Mouse (Mus musculus): ENCODE results near the gene U2af1l4. TPM values are rescaled to one million over a fixed set of nuclear protein-coding genes. Genes with fewer than 3 reads are reported as not detected.

U2af1l4 gene
- polyA plus RNA-seq, 1 experiment, result 73.9 TPM

- no peak overlapping the region for H3K27ac ChIP-seq (ENCODE audit: insufficient read depth, low read length)
- no peaks in the 10 kb centered on the region for H3K4me1 ChIP-seq (ENCODE audit: control insufficient read depth, insufficient read depth, low read length)
- no peak for TF ChIP-seq CTCF (IDR thresholded peaks at IDR 0.05; ENCODE audit: low read depth, low read length)
- H3K9me3 ChIP-seq (replicated peaks; ENCODE audit: control insufficient read depth, insufficient read depth, low read length, poor library complexity, severe bottlenecking), result no peaks in the 10 kb centered on the region
- peaks cover 69% of the 10 kb centered on the region for H3K36me3 ChIP-seq (ENCODE audit: control insufficient read depth, insufficient read depth, low read length, poor library complexity, severe bottlenecking)
- H3K4me3 ChIP-seq (ENCODE audit: low read depth, low read length), result no peak overlapping the region
- no peaks in the 10 kb centered on the region for H3K27me3 ChIP-seq (ENCODE audit: control insufficient read depth, insufficient read depth, low read length, poor library complexity, severe bottlenecking)
- no peak overlapping the region for H3K9ac ChIP-seq (ENCODE audit: low read depth, poor library complexity, severe bottlenecking)
Measured at GRCm38 (mm10) chr7:30572389-30572788, 9.3 kb downstream of the U2af1l4 start.

DNA sequence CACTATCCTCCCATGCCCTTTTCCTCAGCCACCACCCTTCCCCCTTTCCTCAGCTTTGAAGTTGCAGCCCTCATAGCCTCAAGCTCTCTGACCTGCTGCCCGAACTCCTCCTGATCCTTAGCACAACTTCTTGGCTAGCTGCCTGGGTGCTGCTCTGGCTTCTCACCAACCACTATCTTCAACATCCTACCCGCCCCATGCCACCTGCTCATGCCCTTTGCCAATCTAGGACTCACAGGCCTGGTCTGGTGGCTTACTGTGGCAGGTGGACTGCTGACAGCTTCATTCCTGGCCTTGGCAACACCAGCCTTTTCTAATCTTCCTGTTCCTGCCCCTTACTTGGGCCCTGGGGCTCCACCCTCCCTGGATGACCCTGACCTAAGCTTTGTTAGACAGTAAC is 9.9 kb downstream of the U2af1l4 start:
- Histone ChIP-seq H3K4me3 (ENCODE audit: low read depth, low read length) (no peak overlapping the region), H3K27ac (ENCODE audit: insufficient read depth, low read length) (no peak overlapping the region), H3K4me1 (ENCODE audit: control insufficient read depth, insufficient read depth, low read length) (no peaks in the 10 kb centered on the region), H3K27me3 (ENCODE audit: control insufficient read depth, insufficient read depth, low read length, poor library complexity, severe bottlenecking) (no peaks in the 10 kb centered on the region), H3K36me3 (ENCODE audit: control insufficient read depth, insufficient read depth, low read length, poor library complexity, severe bottlenecking) (peaks cover 74% of the 10 kb centered on the region), H3K9me3 (replicated peaks; ENCODE audit: control insufficient read depth, insufficient read depth, low read length, poor library complexity, severe bottlenecking) (no peaks in the 10 kb centered on the region), H3K9ac (ENCODE audit: low read depth, poor library complexity, severe bottlenecking) (no peak overlapping the region)
- TF ChIP-seq POLR2A (IDR thresholded peaks at IDR 0.05; ENCODE audit: insufficient read depth, low read length) (no peak), CTCF (IDR thresholded peaks at IDR 0.05; ENCODE audit: low read depth, low read length) (no peak), EP300 (IDR thresholded peaks at IDR 0.05; ENCODE audit: insufficient read depth, low read depth, low read length) (no peak)

- H3K9me3 ChIP-seq (replicated peaks; ENCODE audit: control insufficient read depth, insufficient read depth, low read length, poor library complexity, severe bottlenecking), result no peaks in the 10 kb centered on the region
- H3K27ac ChIP-seq (ENCODE audit: insufficient read depth, low read length), result no peak overlapping the region
- H3K27me3 ChIP-seq (ENCODE audit: control insufficient read depth, insufficient read depth, low read length, poor library complexity, severe bottlenecking), result no peaks in the 10 kb centered on the region
- H3K36me3 ChIP-seq (ENCODE audit: control insufficient read depth, insufficient read depth, low read length, poor library complexity, severe bottlenecking), result peaks cover 82% of the 10 kb centered on the region
- H3K9ac ChIP-seq (ENCODE audit: low read depth, poor library complexity, severe bottlenecking), result no peak overlapping the region
- H3K4me1 ChIP-seq (ENCODE audit: control insufficient read depth, insufficient read depth, low read length), result no peaks in the 10 kb centered on the region
- H3K4me3 ChIP-seq (ENCODE audit: low read depth, low read length), result no peak overlapping the region
- no peak for TF ChIP-seq EP300 (IDR thresholded peaks at IDR 0.05; ENCODE audit: insufficient read depth, low read depth, low read length)
- TF ChIP-seq POLR2A (IDR thresholded peaks at IDR 0.05; ENCODE audit: insufficient read depth, low read length), result no peak
- no peak for TF ChIP-seq CTCF (IDR thresholded peaks at IDR 0.05; ENCODE audit: low read depth, low read length)
Measured at GRCm38 (mm10) chr7:30579950-30580349, 16.8 kb downstream of the U2af1l4 start.

- H3K36me3 ChIP-seq (ENCODE audit: control insufficient read depth, insufficient read depth, low read length, poor library complexity, severe bottlenecking), result peaks cover 82% of the 10 kb centered on the region
- no peaks in the 10 kb centered on the region for H3K4me1 ChIP-seq (ENCODE audit: control insufficient read depth, insufficient read depth, low read length)
- H3K9ac ChIP-seq (ENCODE audit: low read depth, poor library complexity, severe bottlenecking), result no peak overlapping the region
- no peak for TF ChIP-seq POLR2A (IDR thresholded peaks at IDR 0.05; ENCODE audit: insufficient read depth, low read length)
- no peak for TF ChIP-seq EP300 (IDR thresholded peaks at IDR 0.05; ENCODE audit: insufficient read depth, low read depth, low read length)
- TF ChIP-seq CTCF (IDR thresholded peaks at IDR 0.05; ENCODE audit: low read depth, low read length), result no peak
- H3K27me3 ChIP-seq (ENCODE audit: control insufficient read depth, insufficient read depth, low read length, poor library complexity, severe bottlenecking), result no peaks in the 10 kb centered on the region
- no peak overlapping the region for H3K27ac ChIP-seq (ENCODE audit: insufficient read depth, low read length)
- no peak overlapping the region for H3K4me3 ChIP-seq (ENCODE audit: low read depth, low read length)
- no peaks in the 10 kb centered on the region for H3K9me3 ChIP-seq (replicated peaks; ENCODE audit: control insufficient read depth, insufficient read depth, low read length, poor library complexity, severe bottlenecking)
Measured at GRCm38 (mm10) chr7:30581547-30581946, 18.4 kb downstream of the U2af1l4 start.

DNA sequence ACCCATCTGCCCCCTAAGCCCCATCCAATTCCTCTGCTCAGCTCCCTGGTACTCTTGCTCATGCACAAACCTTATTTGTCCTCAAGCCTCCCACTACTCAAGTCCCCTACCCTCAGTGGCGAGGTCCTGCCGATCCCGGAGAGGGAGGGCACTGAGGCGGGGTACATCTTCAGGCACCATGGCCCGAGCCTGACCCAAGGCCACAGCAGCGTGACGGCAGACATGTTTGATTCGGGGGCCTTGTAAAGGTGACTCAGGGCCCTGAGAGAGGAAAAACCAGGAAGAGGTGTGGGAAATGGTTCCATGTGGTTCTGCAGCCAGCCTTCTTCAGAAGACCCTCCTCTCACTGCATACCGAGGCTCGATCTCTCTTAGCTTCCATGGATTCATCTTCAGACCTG is 21.2 kb downstream of the U2af1l4 start:
- Histone ChIP-seq H3K36me3 (ENCODE audit: control insufficient read depth, insufficient read depth, low read length, poor library complexity, severe bottlenecking) (peaks cover 57% of the 10 kb centered on the region), H3K4me1 (ENCODE audit: control insufficient read depth, insufficient read depth, low read length) (no peaks in the 10 kb centered on the region), H3K27me3 (ENCODE audit: control insufficient read depth, insufficient read depth, low read length, poor library complexity, severe bottlenecking) (no peaks in the 10 kb centered on the region), H3K27ac (ENCODE audit: insufficient read depth, low read length) (no peak overlapping the region), H3K9ac (ENCODE audit: low read depth, poor library complexity, severe bottlenecking) (no peak overlapping the region), H3K4me3 (ENCODE audit: low read depth, low read length) (no peak overlapping the region), H3K9me3 (replicated peaks; ENCODE audit: control insufficient read depth, insufficient read depth, low read length, poor library complexity, severe bottlenecking) (no peaks in the 10 kb centered on the region)
- TF ChIP-seq CTCF (IDR thresholded peaks at IDR 0.05; ENCODE audit: low read depth, low read length) (no peak), POLR2A (IDR thresholded peaks at IDR 0.05; ENCODE audit: insufficient read depth, low read length) (no peak), EP300 (IDR thresholded peaks at IDR 0.05; ENCODE audit: insufficient read depth, low read depth, low read length) (no peak)

DNA sequence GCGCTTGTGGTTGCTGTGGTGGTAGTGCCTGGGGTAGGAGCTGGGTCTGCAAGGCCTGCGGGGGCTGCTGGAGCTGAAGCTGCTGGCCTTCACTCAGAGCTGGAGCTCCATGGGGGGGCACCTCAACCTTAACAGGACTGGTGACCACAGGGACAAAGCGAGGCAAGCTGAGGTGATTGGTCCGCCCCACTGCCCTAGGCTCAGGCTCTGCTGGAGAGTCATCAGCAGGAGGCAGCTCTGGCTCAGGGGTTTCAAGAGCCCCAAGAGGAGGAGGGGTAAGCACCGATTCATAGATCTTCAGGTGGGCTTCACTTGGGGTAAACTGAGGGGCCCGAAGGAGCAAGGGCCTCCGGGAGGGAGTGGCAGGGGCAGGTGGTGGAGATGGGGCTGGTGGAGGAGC is 22.1 kb downstream of the U2af1l4 start:
- Histone ChIP-seq H3K36me3 (ENCODE audit: control insufficient read depth, insufficient read depth, low read length, poor library complexity, severe bottlenecking) (peaks cover 50% of the 10 kb centered on the region), H3K27ac (ENCODE audit: insufficient read depth, low read length) (no peak overlapping the region), H3K9ac (ENCODE audit: low read depth, poor library complexity, severe bottlenecking) (no peak overlapping the region), H3K4me3 (ENCODE audit: low read depth, low read length) (no peak overlapping the region), H3K9me3 (replicated peaks; ENCODE audit: control insufficient read depth, insufficient read depth, low read length, poor library complexity, severe bottlenecking) (no peaks in the 10 kb centered on the region), H3K4me1 (ENCODE audit: control insufficient read depth, insufficient read depth, low read length) (peaks cover under 1% of the 10 kb centered on the region), H3K27me3 (ENCODE audit: control insufficient read depth, insufficient read depth, low read length, poor library complexity, severe bottlenecking) (no peaks in the 10 kb centered on the region)
- TF ChIP-seq POLR2A (IDR thresholded peaks at IDR 0.05; ENCODE audit: insufficient read depth, low read length) (no peak), EP300 (IDR thresholded peaks at IDR 0.05; ENCODE audit: insufficient read depth, low read depth, low read length) (no peak), CTCF (IDR thresholded peaks at IDR 0.05; ENCODE audit: low read depth, low read length) (no peak)

Data from ES-Bruce4 (cell line).